7 mouse cellular contexts compared by ENCODE assay signal in genomic region chr12:21418083-21418482, GRCm38 (mm10). TPM values are rescaled to one million over a fixed set of nuclear protein-coding genes. Genes with fewer than 3 reads are reported as not detected.
DNase-seq lines count a peak whose midpoint lies in the region; ATAC-seq lines count a peak whose summit lies in the region.

No protein-coding gene starts in this region.

- H3K4me3 ChIP-seq in lung, embryonic 15.5 days, result peak overlapping the region; percentile 97
- peak overlapping the region; percentile 89 for H3K4me3 ChIP-seq in forebrain, embryonic 11.5 days (ENCODE audit: low read depth, low read length)
- H3K4me3 ChIP-seq in limb, embryonic 13.5 days, result peak overlapping the region; percentile 89
- peak overlapping the region; percentile 84 for H3K4me3 ChIP-seq in stomach, embryonic 15.5 days (replicated peaks)

- ATAC-seq in lung, embryonic 15.5 days (ENCODE audit: borderline replicate concordance, extremely low read depth, low FRiP score, low TSS enrichment), result no peak
- no peak for ATAC-seq in forebrain, embryonic 11.5 days (replicated peaks; ENCODE audit: low FRiP score)
- no peak for ATAC-seq in limb, embryonic 13.5 days (ENCODE audit: low FRiP score, low read depth)
- no peak for ATAC-seq in stomach, embryonic 15.5 days (ENCODE audit: insufficient read depth, low FRiP score, low read depth)
- ATAC-seq in cerebellum, adult (ENCODE audit: insufficient number of reproducible peaks, low FRiP score, low TSS enrichment), result no peak

- WGBS in lung, embryonic 15.5 days, result 5% methylated on average over 10 of the region's 10 CpGs
- 8% methylated on average over 10 of the region's 10 CpGs for WGBS in forebrain, embryonic 11.5 days
- 5% methylated on average over 10 of the region's 10 CpGs for WGBS in limb, embryonic 13.5 days
- 3% methylated on average over 10 of the region's 10 CpGs for WGBS in stomach, embryonic 15.5 days

- H3K27me3 ChIP-seq in lung, embryonic 15.5 days, result no peaks in the 10 kb centered on the region
- H3K27me3 ChIP-seq in forebrain, embryonic 11.5 days (ENCODE audit: control insufficient read depth, insufficient read depth, low read length), result no peaks in the 10 kb centered on the region
- H3K27me3 ChIP-seq in limb, embryonic 13.5 days, result no peaks in the 10 kb centered on the region
- no peaks in the 10 kb centered on the region for H3K27me3 ChIP-seq in stomach, embryonic 15.5 days (replicated peaks)

- H3K4me1 ChIP-seq in lung, embryonic 15.5 days, result peaks cover 19% of the 10 kb centered on the region
- no peaks in the 10 kb centered on the region for H3K4me1 ChIP-seq in forebrain, embryonic 11.5 days (replicated peaks; ENCODE audit: control insufficient read depth, insufficient read depth, low read length)
- H3K4me1 ChIP-seq in limb, embryonic 13.5 days, result peaks cover 18% of the 10 kb centered on the region
- H3K4me1 ChIP-seq in stomach, embryonic 15.5 days, result peaks cover 15% of the 10 kb centered on the region; the same call in 1 of the 2 replicates

- peak overlapping the region; percentile 63 for H3K4me2 ChIP-seq in lung, embryonic 15.5 days
- peak overlapping the region; percentile 67 for H3K4me2 ChIP-seq in forebrain, embryonic 11.5 days (ENCODE audit: low read depth, low read length, severe bottlenecking)
- H3K4me2 ChIP-seq in limb, embryonic 13.5 days (replicated peaks), result peak overlapping the region; percentile 67
- peak overlapping the region; percentile 76 for H3K4me2 ChIP-seq in stomach, embryonic 15.5 days

- H3K9ac ChIP-seq in lung, embryonic 15.5 days, result peak overlapping the region; percentile 47
- peak overlapping the region; percentile 68 for H3K9ac ChIP-seq in forebrain, embryonic 11.5 days (ENCODE audit: low read length)
- peak overlapping the region; percentile 68 for H3K9ac ChIP-seq in limb, embryonic 13.5 days
- peak overlapping the region; percentile 35; the same call in 1 of the 2 replicates for H3K9ac ChIP-seq in stomach, embryonic 15.5 days

- no peaks in the 10 kb centered on the region for H3K9me3 ChIP-seq in lung, embryonic 15.5 days
- peaks cover 4% of the 10 kb centered on the region; the same call in 1 of the 2 replicates for H3K9me3 ChIP-seq in forebrain, embryonic 11.5 days (ENCODE audit: control insufficient read depth, low read length)
- H3K9me3 ChIP-seq in limb, embryonic 13.5 days, result peaks cover 9% of the 10 kb centered on the region; the same call in 1 of the 2 replicates
- no peaks in the 10 kb centered on the region for H3K9me3 ChIP-seq in stomach, embryonic 15.5 days

- peak overlapping the region; percentile 64 for H3K27ac ChIP-seq in lung, embryonic 15.5 days
- peak overlapping the region; percentile 100 for H3K27ac ChIP-seq in forebrain, embryonic 11.5 days (ENCODE audit: low read depth, low read length)
- H3K27ac ChIP-seq in limb, embryonic 13.5 days, result peak overlapping the region; percentile 79
- H3K27ac ChIP-seq in stomach, embryonic 15.5 days, result peak overlapping the region; percentile 79

- no peak for DNase-seq in lung, postnatal 36 days
- DNase-seq in forebrain, embryonic 11.5 days (ENCODE audit: low spot score), result no peak
- no peak for DNase-seq in retina, embryonic 14.5 days (ENCODE audit: low spot score)

- H3K36me3 ChIP-seq in lung, embryonic 15.5 days, result peaks cover 10% of the 10 kb centered on the region
- H3K36me3 ChIP-seq in forebrain, embryonic 11.5 days (ENCODE audit: control insufficient read depth, insufficient read depth, low read length), result peaks cover 11% of the 10 kb centered on the region
- peaks cover 28% of the 10 kb centered on the region for H3K36me3 ChIP-seq in limb, embryonic 13.5 days
- H3K36me3 ChIP-seq in stomach, embryonic 15.5 days, result peaks cover 5% of the 10 kb centered on the region; the same call in 1 of the 2 replicates

RNA-seq across cellular contexts. Expression of gene Ywhaq, which starts 0.6 kb away (rescaled TPM):
- polyA plus RNA-seq in lung, embryonic 15.5 days (2015; fragmentation: Nextera tagmentation; extraction: Ambion mirVana), result 726 and 736 TPM in 2 replicates
- polyA plus RNA-seq in forebrain, embryonic 11.5 days (2014; fragmentation: Nextera tagmentation; extraction: Ambion mirVana), result 1,096 and 1,151 TPM in 2 replicates
- polyA plus RNA-seq in limb, embryonic 13.5 days (2015; fragmentation: Nextera tagmentation; extraction: Ambion mirVana), result 705 and 725 TPM in 2 replicates
- polyA plus RNA-seq in stomach, embryonic 15.5 days (2015; fragmentation: Nextera tagmentation; extraction: Ambion mirVana), result 592 and 653 TPM in 2 replicates

RNA-seq across cellular contexts. Expression of gene Adam17, which starts 44.7 kb away (rescaled TPM):
- polyA plus RNA-seq in lung, embryonic 15.5 days (2015; fragmentation: Nextera tagmentation; extraction: Ambion mirVana), result 46.6 and 51.1 TPM in 2 replicates
- polyA plus RNA-seq in forebrain, embryonic 11.5 days (2014; fragmentation: Nextera tagmentation; extraction: Ambion mirVana), result 36.4 and 36.6 TPM in 2 replicates
- polyA plus RNA-seq in limb, embryonic 13.5 days (2015; fragmentation: Nextera tagmentation; extraction: Ambion mirVana), result 39.9 and 45.4 TPM in 2 replicates
- polyA plus RNA-seq in stomach, embryonic 15.5 days (2015; fragmentation: Nextera tagmentation; extraction: Ambion mirVana), result 36.0 and 37.2 TPM in 2 replicates
